Mouse (Mus musculus): Measurements from ENCODE around the gene Syce1l.

The Syce1l gene

DNA sequence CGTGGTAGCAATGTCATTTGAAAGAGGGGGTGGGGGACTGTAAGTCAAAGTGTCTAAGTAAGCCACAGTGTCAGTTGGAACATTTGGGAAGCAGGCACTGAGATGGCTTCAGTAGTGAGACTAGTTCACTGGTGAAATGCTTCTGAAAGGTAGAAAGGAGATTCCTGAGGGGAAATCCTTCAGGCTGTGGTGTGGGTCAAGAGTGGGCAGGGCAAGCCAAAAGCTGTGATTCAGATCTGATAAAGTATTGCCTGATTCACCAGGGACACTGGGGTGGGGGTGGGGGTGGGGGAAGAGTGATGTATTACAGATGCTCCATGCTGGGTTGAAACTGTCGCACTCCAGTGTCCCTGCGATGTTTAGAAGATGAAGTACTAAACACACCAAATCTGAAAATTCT is 31.6 kb downstream of the Syce1l start:
- no peak for DNase-seq

DNA sequence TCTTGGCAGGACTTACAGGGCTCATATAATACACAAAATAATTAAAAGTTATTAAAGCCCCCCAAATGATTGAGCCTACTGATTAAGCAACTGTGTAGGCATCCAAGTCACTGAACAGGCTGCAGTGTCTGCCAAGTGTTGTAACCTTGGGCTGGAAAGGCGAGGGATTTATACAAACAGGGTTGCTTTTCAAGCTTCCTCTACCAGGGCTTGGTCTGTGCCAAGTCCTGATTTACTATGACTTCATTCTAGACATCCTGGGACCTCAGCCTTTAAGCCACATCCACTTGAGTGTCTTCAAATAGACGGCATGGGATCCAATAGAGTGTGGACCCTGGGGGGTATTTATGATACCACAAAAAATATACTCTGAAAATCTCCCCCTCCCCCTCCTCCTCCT is 32.3 kb downstream of the Syce1l start:
- DNase-seq: no peak

DNA sequence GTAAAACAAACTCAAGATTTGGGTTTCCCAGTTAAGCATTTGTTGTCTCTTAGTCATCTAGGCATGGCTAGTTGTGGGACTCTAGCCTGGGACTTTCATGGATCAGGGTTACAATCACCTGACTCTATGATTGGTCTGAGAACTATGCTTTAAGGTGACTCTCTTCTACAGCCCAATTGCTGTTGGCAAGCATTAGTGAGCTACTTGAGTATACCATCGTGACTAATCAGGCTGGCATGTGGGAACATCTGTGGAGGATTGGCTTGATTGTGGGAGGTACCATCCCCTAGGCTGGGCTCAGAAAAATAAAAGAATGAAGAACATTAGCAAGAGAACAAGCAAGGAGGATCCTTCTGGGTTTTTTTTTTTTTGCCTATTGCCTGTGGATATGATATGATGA is 33.8 kb downstream of the Syce1l start:
- DNase-seq: no peak

DNA sequence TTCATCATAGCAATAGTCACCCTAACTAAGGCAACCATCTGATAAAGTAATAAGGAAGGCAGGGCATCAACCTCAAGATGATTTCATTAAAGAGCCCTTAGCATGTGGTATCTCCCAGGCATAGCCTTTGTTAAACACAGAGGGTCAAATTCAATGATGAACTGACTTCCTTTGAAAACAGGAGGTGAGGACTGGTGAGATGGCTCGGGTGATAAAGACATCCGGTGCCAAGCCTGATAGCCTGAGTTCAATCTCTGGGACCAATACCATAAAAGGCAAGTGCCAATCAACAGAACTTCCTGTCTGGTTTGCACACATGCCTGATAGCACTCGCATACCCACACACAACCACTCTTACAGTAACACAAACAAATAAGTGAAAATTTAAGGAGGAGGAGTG is 36.3 kb downstream of the Syce1l start:
- DNase-seq: no peak

DNA sequence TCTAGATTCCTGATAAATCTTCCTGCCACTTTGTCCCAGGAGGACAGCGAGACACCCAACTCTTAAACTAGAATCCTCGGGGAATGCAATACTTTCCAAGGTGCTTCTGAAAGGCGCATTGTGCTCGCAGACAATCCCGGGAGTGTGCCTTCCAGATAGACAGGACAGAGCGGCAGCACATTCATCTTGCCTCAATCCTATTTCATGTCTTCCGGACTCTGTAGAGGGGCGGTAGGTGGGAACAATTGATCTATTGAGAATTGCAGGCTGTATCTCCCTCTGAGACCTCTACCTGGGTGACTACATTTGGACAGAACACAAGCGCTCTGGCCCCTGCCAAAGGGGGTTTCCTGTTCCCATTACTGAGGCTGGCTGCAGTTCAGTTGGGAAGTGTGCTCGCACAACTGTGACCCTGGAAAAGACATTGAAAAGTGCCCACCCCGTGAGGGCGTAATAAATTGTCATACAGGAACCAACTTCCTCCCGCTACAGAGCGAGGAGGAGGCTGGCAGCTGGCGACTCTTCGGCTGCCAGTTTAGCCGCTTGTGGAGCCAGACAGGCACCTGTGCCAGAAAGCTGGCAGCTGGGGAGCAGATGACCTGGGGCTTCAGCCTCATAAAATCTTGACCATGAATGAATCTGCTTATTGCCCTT is 45.0 kb downstream of the Syce1l start:
- DNase-seq: no peak

GRCm38 (mm10) chr8:113688543-113688915 is 45.5 kb downstream of the Syce1l start:
- DNase-seq: no peak

DNA sequence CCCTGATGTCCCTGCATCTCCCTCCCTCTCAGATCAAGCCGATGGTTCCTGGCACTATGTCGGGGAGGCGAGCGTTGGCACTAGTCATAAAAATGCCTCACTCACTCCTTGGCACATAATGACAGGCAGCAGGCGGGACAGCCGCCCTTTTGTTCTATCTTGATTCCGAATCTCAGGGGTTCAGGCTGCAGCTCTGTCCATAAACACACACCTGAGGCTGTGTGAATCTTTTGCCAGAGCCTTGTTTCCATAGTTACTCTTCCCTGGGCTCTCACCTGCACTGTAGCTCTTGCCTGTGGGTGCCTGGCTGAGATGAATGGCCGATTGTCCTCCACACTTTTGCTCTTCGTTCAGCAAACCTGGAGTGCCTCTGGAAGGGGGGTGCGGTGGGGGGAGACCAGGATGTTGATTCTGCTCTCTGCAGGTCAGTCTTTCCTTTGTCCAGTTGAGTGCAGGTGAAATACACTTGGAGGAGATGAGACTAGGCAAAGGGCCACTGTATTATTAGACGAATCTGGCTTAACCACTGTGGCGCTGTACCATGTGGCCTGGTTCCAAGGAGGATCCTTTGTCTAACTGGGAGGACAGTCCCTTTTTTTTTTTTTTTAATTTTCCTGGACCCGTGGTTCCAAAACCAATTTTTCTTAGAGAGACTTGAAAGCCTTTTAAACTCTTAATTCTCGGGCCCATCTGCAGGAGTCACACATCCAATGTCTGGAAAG is 48.8 kb downstream of the Syce1l start:
- no peak for DNase-seq

GRCm38 (mm10) chr8:113704968-113705367 is 62.0 kb downstream of the Syce1l start:
- DNase-seq: no peak
